Mouse (Mus musculus): ENCODE data around the gene Sik1.

Gene Sik1

GRCm38 (mm10) chr17:31833752-31834151, 21.9 kb downstream of the Sik1 start:
- DNase-seq (ENCODE audit: low spot score in 2 of 2), result peak; percentile 54 to 69

DNA sequence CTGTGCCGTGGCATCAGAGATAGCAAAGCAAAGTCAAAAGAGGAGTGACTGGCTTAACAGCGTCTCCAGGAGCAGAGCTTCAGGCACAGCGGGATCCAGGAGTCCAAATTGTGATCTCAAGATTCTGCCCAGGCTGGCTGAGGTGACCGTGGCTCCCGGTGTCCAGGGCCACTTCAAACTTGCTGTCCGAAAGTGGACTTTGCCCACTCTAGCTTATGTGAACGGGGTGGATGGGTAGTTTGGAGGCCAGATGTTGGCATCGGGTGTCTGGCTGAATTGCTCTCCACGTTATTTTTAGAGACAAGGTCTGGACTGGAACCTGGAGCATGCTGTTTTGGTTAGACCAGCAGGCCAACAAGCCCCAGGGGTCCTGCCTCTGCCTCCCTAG, 23.0 kb downstream of the Sik1 start:
- no peak for DNase-seq (ENCODE audit: low spot score in 2 of 2)

DNA sequence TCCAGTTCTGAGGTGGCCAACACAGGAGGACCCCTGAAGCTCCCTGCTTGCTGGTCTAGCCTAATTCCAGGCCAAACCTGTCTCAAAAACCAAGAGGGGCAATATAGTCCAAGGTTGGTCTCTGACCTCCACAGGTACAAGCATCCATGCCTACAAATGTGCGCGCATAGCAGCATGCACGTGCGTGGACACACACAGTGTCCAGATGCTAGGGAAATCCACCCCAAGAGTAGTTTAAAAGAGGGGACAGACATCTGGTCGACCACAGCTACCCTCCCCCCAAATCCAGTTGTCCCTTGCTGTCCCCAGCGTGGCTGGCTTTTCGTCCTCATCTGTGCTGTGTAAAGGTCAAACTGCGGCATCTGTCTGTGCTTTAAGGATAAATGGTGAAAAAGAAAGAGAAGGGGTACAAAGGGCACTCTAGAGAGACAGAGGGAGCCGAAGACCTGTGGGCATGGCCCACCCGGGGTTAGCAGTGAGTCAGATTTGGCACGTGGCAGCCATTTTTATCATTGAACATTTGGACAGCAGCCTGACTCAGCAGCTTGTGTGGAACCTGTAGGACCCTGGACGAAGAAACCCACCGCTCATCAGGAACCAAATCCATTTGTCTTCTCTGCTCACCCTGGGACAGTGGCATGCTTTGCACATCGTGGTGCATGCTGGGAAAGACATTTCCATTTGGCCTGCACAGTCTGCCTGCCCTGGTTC, 23.6 kb downstream of the Sik1 start:
- no peak for DNase-seq (ENCODE audit: low spot score in 2 of 2)

GRCm38 (mm10) chr17:31831097-31831865, 24.3 kb downstream of the Sik1 start:
- DNase-seq (ENCODE audit: low spot score in 2 of 2), result peak in 1 of 2 experiments; percentile 19

GRCm38 (mm10) chr17:31830506-31831075, 25.0 kb downstream of the Sik1 start:
- DNase-seq (ENCODE audit: low spot score in 2 of 2), result no peak

DNA sequence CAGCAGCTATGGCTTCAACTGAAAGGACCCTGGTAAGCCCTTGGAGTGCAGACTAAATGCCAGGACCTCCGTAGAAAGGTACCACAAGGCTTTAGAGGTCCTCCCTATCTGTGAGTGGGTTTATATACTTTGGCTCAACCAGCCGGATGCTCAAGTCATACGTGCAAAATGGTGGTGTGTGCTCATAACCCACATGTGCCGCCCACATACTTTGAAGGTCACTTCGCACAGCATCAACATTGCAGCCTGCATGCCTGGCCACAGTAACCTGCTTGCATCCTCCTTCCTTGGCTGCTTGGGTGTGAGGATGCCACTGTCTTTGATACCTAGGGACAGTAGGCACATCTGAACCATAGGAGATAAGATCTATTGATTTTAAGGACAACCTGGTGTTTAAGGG, 26.7 kb downstream of the Sik1 start:
- no peak for DNase-seq (ENCODE audit: low spot score in 2 of 2)

GRCm38 (mm10) chr17:31828118-31828517, 27.5 kb downstream of the Sik1 start:
- DNase-seq (ENCODE audit: low spot score in 2 of 2), result no peak

- peak in 1 of 2 experiments; percentile 31 for DNase-seq (ENCODE audit: low spot score in 2 of 2)
Observed at GRCm38 (mm10) chr17:31827206-31827605, 28.4 kb downstream of the Sik1 start.

DNA sequence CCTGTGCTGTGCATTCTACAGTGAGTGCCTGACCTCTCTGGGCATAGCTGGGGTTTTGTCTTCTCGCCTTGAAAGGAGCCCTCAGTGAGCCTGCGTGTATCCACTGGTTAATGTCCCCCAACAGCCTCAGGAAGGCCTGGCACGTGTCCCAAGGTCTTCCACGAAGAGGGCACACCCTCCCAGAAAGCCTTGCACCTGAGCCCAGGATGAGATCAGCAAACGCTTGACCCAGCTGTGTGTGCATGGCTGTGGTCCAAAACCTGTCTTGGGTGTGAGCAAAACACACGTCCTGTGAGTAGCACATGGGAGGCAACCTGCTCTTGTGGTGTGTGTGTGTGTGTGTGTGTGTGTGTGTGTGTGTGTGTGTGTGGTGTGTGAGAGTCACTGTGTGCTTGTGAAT, 28.9 kb downstream of the Sik1 start:
- DNase-seq (ENCODE audit: low spot score in 2 of 2), result peak in 1 of 2 experiments; percentile 24

DNA sequence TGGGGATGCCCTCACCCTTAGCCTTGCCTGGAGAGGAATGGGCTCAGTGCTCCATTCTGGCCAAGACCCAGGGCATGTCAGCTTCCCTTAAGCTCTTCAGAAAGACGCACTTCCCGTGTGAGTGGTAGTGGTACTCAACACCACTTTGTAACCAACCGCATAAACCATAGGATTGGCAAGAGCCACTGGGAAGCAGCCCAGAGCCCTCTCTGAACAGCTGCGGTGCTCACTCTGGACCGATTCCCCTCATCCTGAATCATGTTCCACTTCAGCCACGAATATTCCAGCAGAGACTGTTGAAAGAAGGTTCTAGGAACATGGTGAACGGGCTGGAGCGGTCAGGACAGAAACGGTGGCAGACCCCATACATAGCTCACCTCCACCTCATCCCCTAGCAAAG, 29.9 kb downstream of the Sik1 start:
- no peak for DNase-seq (ENCODE audit: low spot score in 2 of 2)

DNA sequence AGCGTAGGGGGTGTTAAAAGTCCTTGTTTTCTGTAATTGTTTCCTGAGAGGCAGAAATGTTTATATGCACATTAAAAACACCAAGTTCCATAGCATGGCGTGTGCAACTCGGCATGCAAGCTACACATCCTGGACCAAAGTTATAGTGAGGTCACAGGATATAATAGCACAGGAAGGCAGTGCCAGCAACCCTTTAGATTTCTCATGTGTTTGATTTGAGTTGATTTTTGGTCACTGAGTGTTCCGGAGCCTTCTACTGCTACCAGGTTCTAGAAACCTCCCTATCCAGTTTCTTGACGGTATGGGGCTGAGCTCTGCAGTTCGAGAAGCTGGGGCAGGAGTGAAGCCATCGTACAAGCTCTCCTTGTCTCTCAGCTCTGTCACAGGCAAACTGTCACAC, 30.8 kb downstream of the Sik1 start:
- DNase-seq (ENCODE audit: low spot score in 2 of 2), result no peak

DNA sequence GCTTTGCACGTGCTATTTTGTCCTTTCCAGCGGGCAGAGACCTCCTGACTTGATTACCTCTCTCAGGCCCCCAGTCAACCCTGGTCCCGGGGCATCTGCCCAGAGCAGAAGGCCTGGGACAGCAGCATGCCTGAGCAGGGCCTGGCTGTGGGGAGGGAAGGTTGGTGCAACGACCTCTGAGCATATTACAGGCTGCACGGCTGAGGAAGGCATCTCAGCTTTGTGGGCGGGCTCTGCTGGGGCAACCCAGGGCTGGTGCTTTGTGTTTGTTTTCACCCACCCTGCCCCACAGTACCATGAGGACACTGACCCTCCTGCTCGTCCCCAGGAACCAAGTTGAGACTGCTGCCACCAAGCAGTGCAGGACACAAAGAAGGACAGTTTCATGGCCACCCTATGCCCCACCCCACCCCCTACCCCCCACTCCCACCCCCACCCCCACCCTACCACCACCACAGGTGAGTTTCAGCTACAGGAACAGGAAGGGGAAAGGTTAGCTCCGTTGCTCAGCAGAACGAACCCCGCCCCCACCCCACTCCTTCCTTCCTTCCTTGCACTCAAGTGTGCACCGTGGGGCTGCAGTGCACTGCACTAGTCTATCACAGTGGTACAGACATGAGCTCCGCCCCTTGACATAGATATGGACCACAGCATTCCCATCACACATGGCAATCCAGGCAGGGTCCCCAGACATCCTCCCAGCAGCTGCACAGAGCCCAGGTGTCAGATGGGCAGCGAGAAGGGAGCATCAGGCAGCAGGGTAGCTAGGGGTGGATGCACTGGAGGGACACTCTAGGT, 34.3 kb downstream of the Sik1 start:
- peak; percentile 79 to 80 for DNase-seq (ENCODE audit: low spot score in 2 of 2)

GRCm38 (mm10) chr17:31820099-31820846, 35.3 kb downstream of the Sik1 start:
- no peak for DNase-seq (ENCODE audit: low spot score in 2 of 2)

GRCm38 (mm10) chr17:31819372-31819771, 36.2 kb downstream of the Sik1 start:
- DNase-seq (ENCODE audit: low spot score in 2 of 2), result no peak

GRCm38 (mm10) chr17:31817815-31818214, 37.8 kb downstream of the Sik1 start:
- peak in 1 of 2 experiments; percentile 55 for DNase-seq (ENCODE audit: low spot score in 2 of 2)

GRCm38 (mm10) chr17:31817203-31817602, 38.4 kb downstream of the Sik1 start:
- DNase-seq (ENCODE audit: low spot score in 2 of 2), result no peak

DNA sequence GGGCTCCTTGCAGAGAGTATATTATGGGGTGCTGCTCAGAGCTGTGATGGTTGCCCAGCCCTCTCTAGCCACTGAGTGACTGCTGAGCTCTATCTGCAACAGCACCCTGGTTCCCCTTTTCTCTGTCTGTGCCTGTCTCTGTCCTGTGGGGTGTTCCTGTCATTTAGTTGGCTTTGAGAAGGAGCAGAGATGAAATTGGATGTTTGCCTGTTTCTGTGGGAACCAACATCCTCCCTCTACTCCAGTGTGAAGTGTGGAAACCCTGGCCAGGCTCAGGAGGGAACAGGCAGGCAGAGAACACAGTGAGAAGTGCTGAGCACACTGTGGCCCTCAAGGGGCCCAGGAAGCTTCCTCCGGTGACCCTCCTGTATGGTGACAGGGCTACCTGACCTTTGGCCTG, 40.8 kb downstream of the Sik1 start:
- DNase-seq (ENCODE audit: low spot score in 2 of 2), result peak in 1 of 2 experiments; percentile 38

GRCm38 (mm10) chr17:31813938-31814622, 41.5 kb downstream of the Sik1 start:
- DNase-seq (ENCODE audit: low spot score in 2 of 2), result peak in 1 of 2 experiments; percentile 54

- DNase-seq (ENCODE audit: low spot score in 2 of 2), result no peak
Observed at GRCm38 (mm10) chr17:31811333-31811732, 44.3 kb downstream of the Sik1 start.

DNA sequence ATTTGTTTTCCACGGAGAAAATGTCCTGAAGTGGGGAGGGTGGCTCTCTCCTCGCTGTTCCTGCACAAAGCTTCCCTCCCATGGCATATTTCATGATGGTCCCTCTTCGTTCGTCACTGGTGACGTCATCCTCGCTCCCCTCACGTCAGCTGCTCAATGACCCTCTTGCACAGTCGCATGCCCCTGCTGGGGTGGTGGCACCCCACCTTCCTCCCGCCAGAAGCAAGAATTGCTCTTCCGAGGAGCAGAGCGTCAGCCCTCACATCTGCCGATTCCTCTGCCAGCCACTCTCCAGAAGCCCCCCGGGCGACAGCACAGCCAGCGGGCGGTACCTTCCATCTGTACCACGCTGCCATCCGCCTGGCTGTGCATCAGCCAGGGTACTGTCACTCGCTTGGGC, 45.7 kb downstream of the Sik1 start:
- DNase-seq (ENCODE audit: low spot score in 2 of 2), result no peak

DNA sequence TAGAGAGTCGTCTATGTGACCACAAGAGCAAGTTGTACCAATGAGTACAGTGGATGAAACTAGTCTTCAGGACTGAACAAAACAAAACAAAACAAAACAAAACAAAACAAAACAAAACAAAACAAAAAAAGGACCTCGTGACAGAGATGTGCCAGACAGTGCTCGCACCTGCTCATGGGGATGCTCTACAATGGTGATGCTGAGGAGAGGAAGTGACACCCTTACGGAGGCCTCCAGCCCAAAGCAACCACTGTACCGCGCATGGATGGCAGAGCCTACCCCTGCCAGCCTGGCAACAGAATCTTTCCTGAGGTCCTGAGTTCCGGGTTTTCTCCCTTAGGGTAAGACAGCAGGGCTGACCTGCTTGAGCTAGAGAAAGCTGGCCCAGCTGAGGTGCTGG, 46.5 kb downstream of the Sik1 start:
- peak; percentile 48 to 63 for DNase-seq (ENCODE audit: low spot score in 2 of 2)

Data from spleen, postnatal 36 days (tissue).